Mouse (Mus musculus) hindbrain, postnatal 0 days (tissue): ENCODE measurements at regions not wholly inside any gene's neighbourhood (a gene's known extent, or its start where the extent isn't known, plus 50 kb on each side); places are given as distances from the start of the nearest gene placed in this dataset.
A peak's percentile ranks its signal among the peaks of the same experiment; 100 is the strongest.

Experiments used
- ATAC-seq: fragments of 200-750 bp; cut with Nextera tagmentation; 2 replicates; pipeline ENCODE4 v1.8.0; 2017; ENCODE audit warnings: mild to moderate bottlenecking, moderate TSS enrichment, moderate library complexity
- DNase-seq: peaks from one replicate; pipeline ENCODE4 v3.0.0-alpha.2; 2015; ENCODE audit warnings: low spot score
- H3K27ac ChIP-seq: fragments of 300-500 bp; sonication (generic); 2 replicates; pipeline ENCODE4 v1.5.1; 2014; ENCODE audit warnings: mild to moderate bottlenecking
- H3K27me3 ChIP-seq: fragments of 300-500 bp; sonication (generic); 2 replicates; pipeline ENCODE4 v1.6.1; 2014; ENCODE audit warnings: low read length, mixed read lengths; ENCODE audit not compliant: insufficient read depth
- H3K36me3 ChIP-seq: fragments of 300-500 bp; sonication (generic); 2 replicates; pipeline ENCODE4 v1.6.1; 2014; ENCODE audit warnings: low read length, mixed read lengths; ENCODE audit not compliant: insufficient read depth
- H3K4me1 ChIP-seq: fragments of 300-500 bp; sonication (generic); 2 replicates; pipeline ENCODE4 v1.6.1; 2014; ENCODE audit warnings: antibody characterized with exemption, low read length, mixed read lengths; ENCODE audit not compliant: insufficient read depth
- H3K4me2 ChIP-seq: fragments of 300-500 bp; sonication (generic); 2 replicates; pipeline ENCODE4 v1.6.1; 2014; ENCODE audit warnings: low read depth, mild to moderate bottlenecking, low read length, moderate library complexity, mixed read lengths
- H3K4me3 ChIP-seq: fragments of 300-500 bp; sonication (generic); 2 replicates; pipeline ENCODE4 v1.5.1; 2014; ENCODE audit warnings: low read length
- H3K9ac ChIP-seq: fragments of 300-500 bp; sonication (generic); replicated peaks from 2 replicates; pipeline ENCODE4 v1.6.1; 2014; ENCODE audit warnings: mild to moderate bottlenecking, low read length, moderate library complexity, mixed read lengths
- H3K9me3 ChIP-seq: fragments of 300-500 bp; sonication (generic); 2 replicates; pipeline ENCODE4 v1.6.1; 2016; ENCODE audit warnings: low read length, mixed read lengths
- CTCF ChIP-seq: IDR thresholded peaks from 2 replicates; pipeline ENCODE4 v1.5.1; 2016; ENCODE audit warnings: antibody characterized with exemption, control low read depth, low read depth
- WGBS: fragments of 180-500 bp; shearing (Covaris S2); extraction: QIAGEN DNeasy Blood & Tissue Kit; methylation state at CpG from one replicate; pipeline ENCODE4 v1.1.7; 2014; 5-methylcytosine and 5-hydroxymethylcytosine counted together

GRCm38 (mm10) chr10:126815730-126816129 lies 85.4 kb downstream of the Atp23 start:
- H3K36me3 ChIP-seq, result no peaks in the 10 kb centered on the region
- H3K27me3 ChIP-seq, result no peaks in the 10 kb centered on the region
- DNase-seq (no peak), ATAC-seq (no peak)
- H3K4me3 ChIP-seq, result no peak overlapping the region
- no peak overlapping the region for H3K4me2 ChIP-seq
- H3K4me1 ChIP-seq, result no peaks in the 10 kb centered on the region
- H3K9me3 ChIP-seq, result no peaks in the 10 kb centered on the region
- no peak for TF ChIP-seq CTCF
- no peak overlapping the region for H3K27ac ChIP-seq
- WGBS, result 77% methylated on average over 5 of the region's 5 CpGs
- no peak overlapping the region for H3K9ac ChIP-seq

GRCm38 (mm10) chr10:126814968-126815367 lies 86.2 kb downstream of the Atp23 start:
- no peak overlapping the region for H3K27ac ChIP-seq
- no peak overlapping the region for H3K9ac ChIP-seq
- H3K27me3 ChIP-seq, result no peaks in the 10 kb centered on the region
- 91% methylated on average over 18 of the region's 18 CpGs for WGBS
- H3K36me3 ChIP-seq, result no peaks in the 10 kb centered on the region
- DNase-seq (no peak), ATAC-seq (no peak)
- H3K4me1 ChIP-seq, result no peaks in the 10 kb centered on the region
- TF ChIP-seq CTCF, result no peak
- no peaks in the 10 kb centered on the region for H3K9me3 ChIP-seq
- H3K4me2 ChIP-seq, result no peak overlapping the region
- no peak overlapping the region for H3K4me3 ChIP-seq

- no peak for ATAC-seq
- no peaks in the 10 kb centered on the region for H3K4me1 ChIP-seq
- TF ChIP-seq CTCF, result peak; percentile 29; the same call in 1 of the 2 replicates
Measured at GRCm38 (mm10) chr10:126813051-126813593, 88.0 kb downstream of the Atp23 start.

GRCm38 (mm10) chr10:126812243-126812755 lies 88.9 kb downstream of the Atp23 start:
- Histone ChIP-seq H3K36me3 (no peaks in the 10 kb centered on the region), H3K4me1 (no peaks in the 10 kb centered on the region), H3K27ac (peak overlapping the region; percentile 36; the same call in 1 of the 2 replicates), H3K27me3 (no peaks in the 10 kb centered on the region), H3K4me3 (no peak overlapping the region), H3K4me2 (no peak overlapping the region), H3K9me3 (no peaks in the 10 kb centered on the region), H3K9ac (no peak overlapping the region)
- ATAC-seq (no peak), DNase-seq (no peak)
- no peak for TF ChIP-seq CTCF
- 56% methylated on average over 7 of the region's 7 CpGs for WGBS

More at GRCm38 (mm10) chr10:126813051-126813593, 88.0 kb downstream of the Atp23 start:
- H3K4me3 ChIP-seq, result no peak overlapping the region
- H3K27ac ChIP-seq, result no peak overlapping the region
- H3K4me2 ChIP-seq, result no peak overlapping the region
- no peaks in the 10 kb centered on the region for H3K36me3 ChIP-seq
- no peaks in the 10 kb centered on the region for H3K27me3 ChIP-seq
- no peak for DNase-seq
- no peaks in the 10 kb centered on the region for H3K9me3 ChIP-seq
- no peak overlapping the region for H3K9ac ChIP-seq
- WGBS, result 92% methylated on average over 6 of the region's 6 CpGs

GRCm38 (mm10) chr10:126810346-126811095 lies 90.6 kb downstream of the Atp23 start:
- ATAC-seq, result peak; percentile 54; the same call in 1 of the 2 replicates
- peak; percentile 61 for TF ChIP-seq CTCF
- no peak overlapping the region for H3K4me3 ChIP-seq
- peak; percentile 65 for DNase-seq
- H3K4me2 ChIP-seq, result peak overlapping the region; percentile 51
- no peaks in the 10 kb centered on the region for H3K36me3 ChIP-seq
- H3K4me1 ChIP-seq, result no peaks in the 10 kb centered on the region
- WGBS, result 47% methylated on average over 11 of the region's 11 CpGs
- no peak overlapping the region for H3K9ac ChIP-seq
- no peaks in the 10 kb centered on the region for H3K9me3 ChIP-seq
- no peaks in the 10 kb centered on the region for H3K27me3 ChIP-seq
- peak overlapping the region; percentile 72; the same call in 1 of the 2 replicates for H3K27ac ChIP-seq

GRCm38 (mm10) chr10:126809587-126809986 lies 91.6 kb downstream of the Atp23 start:
- peak; percentile 74 for ATAC-seq
- Histone ChIP-seq H3K27ac (peak overlapping the region; percentile 72; the same call in 1 of the 2 replicates), H3K36me3 (no peaks in the 10 kb centered on the region), H3K9ac (peak overlapping the region; percentile 38), H3K4me2 (peak overlapping the region; percentile 51), H3K9me3 (no peaks in the 10 kb centered on the region), H3K4me1 (no peaks in the 10 kb centered on the region), H3K27me3 (no peaks in the 10 kb centered on the region), H3K4me3 (peak overlapping the region; percentile 21)
- peak; percentile 80 for DNase-seq
- peak; percentile 59 for TF ChIP-seq CTCF
- 42% methylated on average over 17 of the region's 17 CpGs for WGBS
